Comparison of ENCODE assay signal across 8 mouse cellular contexts in the genomic region with DNA sequence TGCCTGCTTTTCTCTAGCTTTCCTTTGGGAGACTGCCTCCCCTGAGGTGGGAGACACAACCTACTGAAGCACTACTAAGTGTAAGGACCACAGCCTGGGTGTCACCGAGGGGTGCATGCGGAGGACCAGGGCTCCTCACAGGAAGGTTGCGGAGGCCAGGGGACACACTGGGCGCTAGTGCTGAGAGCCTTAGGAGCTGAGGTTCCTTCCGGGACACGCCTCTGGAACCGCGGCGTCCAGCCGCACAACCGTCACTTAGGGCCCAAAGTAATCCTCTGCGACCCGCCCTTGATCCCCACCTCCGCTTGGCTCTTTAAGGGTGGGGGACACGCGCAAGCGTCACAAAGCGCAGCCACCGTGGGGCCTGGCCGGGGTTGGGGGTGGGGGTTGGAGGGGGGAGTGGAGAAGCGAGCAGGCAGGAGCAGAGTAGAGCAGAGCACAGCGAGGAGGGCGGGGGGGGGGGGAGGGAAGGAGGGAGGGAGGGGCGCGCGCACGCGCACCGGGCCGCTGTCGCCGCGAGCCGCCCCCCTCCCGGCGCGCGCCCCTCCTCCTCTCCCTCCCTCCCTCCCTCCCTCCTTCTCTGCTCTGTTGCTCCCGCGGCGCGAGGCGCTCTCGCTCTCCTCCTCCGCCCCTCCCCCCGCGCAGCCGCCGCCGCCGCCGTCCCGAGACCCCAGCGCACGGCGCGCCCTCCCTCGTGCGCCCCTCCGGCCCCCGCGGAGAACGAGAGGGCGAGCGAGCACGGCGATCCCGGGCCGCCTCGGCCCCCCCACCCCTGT. TPM values are rescaled to one million over a fixed set of nuclear protein-coding genes. Genes with fewer than 3 reads are reported as not detected.
DNase-seq lines count a peak whose midpoint lies in the region; ATAC-seq and TF ChIP-seq lines count a peak whose summit lies in the region.

No protein-coding gene starts in this region.

- H3K27me3 ChIP-seq in embryonic facial prominence, embryonic 10.5 days (replicated peaks; ENCODE audit: low read depth, poor library complexity, severe bottlenecking) = no peaks in the 10 kb centered on the region
- H3K27me3 ChIP-seq in limb, embryonic 14.5 days (ENCODE audit: control insufficient read depth, insufficient read depth, low read length) = no peaks in the 10 kb centered on the region
- H3K27me3 ChIP-seq in midbrain, embryonic 16.5 days (ENCODE audit: control insufficient read depth, insufficient read depth, low read depth, low read length) = no peaks in the 10 kb centered on the region

- TF ChIP-seq POLR2A in limb, embryonic 14.5 days (IDR thresholded peaks at IDR 0.05; ENCODE audit: borderline replicate concordance, extremely low read depth, insufficient read depth, insufficient read length) = 0 out of 2 replicates have a peak, but pooled peaks have one; percentile 29

- H3K4me3 ChIP-seq in embryonic facial prominence, embryonic 10.5 days = peak overlapping the region; percentile 92
- peak overlapping the region; percentile 96 for H3K4me3 ChIP-seq in limb, embryonic 14.5 days (replicated peaks; ENCODE audit: low read length)
- H3K4me3 ChIP-seq in midbrain, embryonic 16.5 days (ENCODE audit: low read depth, low read length) = peak overlapping the region; percentile 92

- peak overlapping the region; percentile 60 for H3K4me2 ChIP-seq in limb, embryonic 14.5 days (replicated peaks; ENCODE audit: low read depth, low read length, severe bottlenecking)
- peak overlapping the region; percentile 73 for H3K4me2 ChIP-seq in midbrain, embryonic 16.5 days (ENCODE audit: low read length)

- DNase-seq in layer of hippocampus, adult 11-12 months (ENCODE audit: low spot score) = peak; percentile 64
- DNase-seq in layer of hippocampus, adult 9-10 months (ENCODE audit: low spot score) = no peak
- DNase-seq in embryonic facial prominence, embryonic 10.5 days (ENCODE audit: low spot score) = peak; percentile 94
- peak; percentile 99 for DNase-seq in heart, adult 11 months
- DNase-seq in kidney, adult 18-20 months = peak; percentile 83
- DNase-seq in limb, embryonic 14.5 days (ENCODE audit: low spot score) = peak; percentile 87
- peak; percentile 82 to 85 for DNase-seq in spleen, postnatal 10 days (ENCODE audit: low spot score in 2 of 2)

- H3K36me3 ChIP-seq in embryonic facial prominence, embryonic 10.5 days (replicated peaks) = peaks cover 22% of the 10 kb centered on the region
- peaks cover 13% of the 10 kb centered on the region for H3K36me3 ChIP-seq in limb, embryonic 14.5 days (ENCODE audit: control insufficient read depth, insufficient read depth, low read length)
- H3K36me3 ChIP-seq in midbrain, embryonic 16.5 days (ENCODE audit: control insufficient read depth, insufficient read depth, low read length) = no peaks in the 10 kb centered on the region

- H3K27ac ChIP-seq in embryonic facial prominence, embryonic 10.5 days (replicated peaks) = peak overlapping the region; percentile 100
- peak overlapping the region; percentile 99 for H3K27ac ChIP-seq in limb, embryonic 14.5 days (replicated peaks; ENCODE audit: low read depth, low read length)
- H3K27ac ChIP-seq in midbrain, embryonic 16.5 days (ENCODE audit: low read length) = peak overlapping the region; percentile 99

- H3K4me1 ChIP-seq in embryonic facial prominence, embryonic 10.5 days = peaks cover 14% of the 10 kb centered on the region
- peaks cover 4% of the 10 kb centered on the region for H3K4me1 ChIP-seq in limb, embryonic 14.5 days (ENCODE audit: control insufficient read depth, insufficient read depth, low read length)
- H3K4me1 ChIP-seq in midbrain, embryonic 16.5 days (ENCODE audit: control insufficient read depth, insufficient read depth, low read length) = peaks cover 21% of the 10 kb centered on the region

- H3K9me3 ChIP-seq in embryonic facial prominence, embryonic 10.5 days = peaks cover 3% of the 10 kb centered on the region; the same call in 1 of the 2 replicates
- no peaks in the 10 kb centered on the region for H3K9me3 ChIP-seq in limb, embryonic 14.5 days (ENCODE audit: control insufficient read depth, low read length)
- no peaks in the 10 kb centered on the region for H3K9me3 ChIP-seq in midbrain, embryonic 16.5 days (replicated peaks; ENCODE audit: control insufficient read depth, low read length, poor library complexity, severe bottlenecking)

- ATAC-seq in limb, embryonic 14.5 days (ENCODE audit: low FRiP score, low read depth) = peak; percentile 93
- ATAC-seq in midbrain, embryonic 16.5 days = peak; percentile 94

- WGBS in embryonic facial prominence, embryonic 10.5 days = 1% methylated on average over 40 of the region's 70 CpGs
- under 1% methylated on average over 30 of the region's 70 CpGs for WGBS in limb, embryonic 14.5 days
- WGBS in midbrain, embryonic 16.5 days = 2% methylated on average over 27 of the region's 70 CpGs

- peak overlapping the region; percentile 99 for H3K9ac ChIP-seq in limb, embryonic 14.5 days (ENCODE audit: low read depth, low read length, severe bottlenecking)
- peak overlapping the region; percentile 97 for H3K9ac ChIP-seq in midbrain, embryonic 16.5 days (ENCODE audit: low read depth, low read length)

RNA-seq across cellular contexts. Expression of gene Ube2r2, which starts 0.4 kb away (rescaled TPM):
- 95.7 and 96.7 TPM in 2 replicates for polyA plus RNA-seq in embryonic facial prominence, embryonic 10.5 days (2016; fragmentation: Nextera tagmentation; extraction: Ambion mirVana)
- polyA plus RNA-seq in limb, embryonic 14.5 days (2012; rRNA removed) = 110 and 182 TPM in 2 replicates
- polyA plus RNA-seq in limb, embryonic 14.5 days (2014; fragmentation: Nextera tagmentation; extraction: Ambion mirVana) = 96.6 and 108 TPM in 2 replicates
- 51.1 and 57.5 TPM in 2 replicates for polyA plus RNA-seq in midbrain, embryonic 16.5 days (2015; fragmentation: Nextera tagmentation; extraction: Ambion mirVana)

RNA-seq across cellular contexts. Expression of gene Nol6, which starts 10.9 kb away (rescaled TPM):
- polyA plus RNA-seq in embryonic facial prominence, embryonic 10.5 days (2016; fragmentation: Nextera tagmentation; extraction: Ambion mirVana) = 34.5 and 36.8 TPM in 2 replicates
- polyA plus RNA-seq in limb, embryonic 14.5 days (2012; rRNA removed) = 39.1 and 47.7 TPM in 2 replicates
- polyA plus RNA-seq in limb, embryonic 14.5 days (2014; fragmentation: Nextera tagmentation; extraction: Ambion mirVana) = 29.2 and 30.7 TPM in 2 replicates
- 40.9 and 43.6 TPM in 2 replicates for polyA plus RNA-seq in midbrain, embryonic 16.5 days (2015; fragmentation: Nextera tagmentation; extraction: Ambion mirVana)

RNA-seq across cellular contexts. Expression of gene Aqp3, which starts 37.1 kb away (rescaled TPM):
- polyA plus RNA-seq in embryonic facial prominence, embryonic 10.5 days (2016; fragmentation: Nextera tagmentation; extraction: Ambion mirVana) = 2.9 and 4.5 TPM in 2 replicates
- polyA plus RNA-seq in limb, embryonic 14.5 days (2012; rRNA removed) = 56.2 and 72.9 TPM in 2 replicates
- polyA plus RNA-seq in limb, embryonic 14.5 days (2014; fragmentation: Nextera tagmentation; extraction: Ambion mirVana) = 31.5 and 36.6 TPM in 2 replicates
- 0.24 and 0.41 TPM in 2 replicates for polyA plus RNA-seq in midbrain, embryonic 16.5 days (2015; fragmentation: Nextera tagmentation; extraction: Ambion mirVana)
